Mouse (Mus musculus) layer of hippocampus, adult 11-12 months (tissue): ENCODE results near the gene Nol4l.

Experiments used
- DNase-seq: peaks from one replicate; pipeline ENCODE4 v3.0.0; 2022; ENCODE audit warnings: low spot score

The Nol4l gene

DNA sequence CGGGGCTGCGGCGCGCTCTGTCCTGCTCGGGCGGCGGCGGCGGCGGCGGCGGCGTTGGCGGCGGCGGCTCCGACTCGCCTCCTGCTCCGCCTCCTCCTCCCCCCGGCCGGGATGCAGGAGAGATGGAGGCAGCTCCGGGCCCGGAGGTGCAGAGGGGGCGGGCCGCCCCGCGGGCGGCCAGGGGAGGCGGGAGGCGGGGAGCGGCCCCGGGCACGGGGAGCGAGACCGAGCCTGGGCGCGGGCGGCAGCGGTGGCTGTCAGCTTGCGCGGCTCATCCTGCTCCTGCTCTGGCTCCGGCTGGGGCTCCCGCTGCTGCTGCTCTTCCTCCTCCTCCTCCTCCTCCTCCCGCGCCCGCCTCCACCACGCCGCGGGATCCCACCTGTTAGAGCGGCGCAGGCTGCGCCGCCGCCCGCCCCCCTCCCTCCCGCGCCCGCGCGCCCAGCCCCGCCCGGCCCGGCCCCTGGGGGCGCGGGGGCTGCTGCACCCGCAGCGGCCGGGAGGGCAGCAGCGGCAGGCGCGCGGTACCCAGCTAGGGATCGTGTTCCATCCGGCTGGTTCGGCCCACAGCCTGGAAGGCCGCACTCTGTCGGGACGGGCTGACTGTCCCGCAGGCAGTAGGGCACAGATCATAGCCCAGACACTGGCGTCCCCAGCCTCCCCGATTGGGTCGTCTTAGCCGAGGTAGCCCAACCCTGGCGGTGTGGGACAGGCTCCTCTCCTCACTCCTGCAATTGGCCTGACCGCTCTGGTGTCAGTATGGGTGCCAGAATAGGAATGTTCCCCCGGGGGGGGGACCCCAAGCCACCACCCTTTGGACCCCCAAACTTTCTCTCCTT lies at the start of gene Nol4l:
TSS of gene Nol4l (minus strand) at position 41 of the 836 bp plus-strand sequence.
- DNase-seq: no peak

DNA sequence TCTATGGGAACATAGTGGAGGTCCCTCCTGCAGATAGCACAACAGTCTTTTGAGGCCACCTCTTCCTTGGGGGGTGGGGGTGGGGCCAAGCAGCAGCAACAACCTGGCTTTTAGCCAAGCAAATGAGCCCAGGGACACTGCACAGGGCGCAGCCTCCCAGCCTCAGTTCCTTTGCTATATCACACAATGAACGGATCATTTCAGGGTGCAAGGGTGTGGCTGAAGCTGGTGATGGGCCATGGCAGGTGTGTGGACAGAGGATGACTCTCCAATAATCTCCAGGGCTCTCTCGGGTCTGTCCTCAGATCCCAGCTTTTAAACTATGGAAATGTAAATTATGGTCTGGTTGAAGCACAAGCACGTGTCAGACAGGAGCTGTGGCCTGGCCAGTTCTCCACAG lies 47.4 kb upstream of the Nol4l start:
- no peak for DNase-seq

DNA sequence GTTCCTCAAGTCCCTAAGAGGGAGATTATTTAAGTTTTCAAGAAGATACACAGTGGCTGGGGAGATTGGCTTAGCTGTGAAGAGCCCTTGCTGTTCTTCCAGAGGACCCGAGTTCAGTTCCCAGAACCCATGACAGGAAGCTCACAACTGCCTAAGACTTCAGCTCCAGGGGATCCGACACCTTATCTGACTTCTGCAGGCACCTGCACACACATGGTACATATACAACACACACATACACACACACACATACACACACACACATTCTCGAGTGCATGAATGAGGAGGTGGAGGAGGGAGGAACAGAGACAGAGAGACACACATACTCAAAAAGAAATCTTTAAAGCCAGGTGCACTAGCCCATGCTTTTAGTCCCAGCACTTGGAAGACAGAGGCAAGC lies 46.4 kb upstream of the Nol4l start:
- DNase-seq: no peak

DNA sequence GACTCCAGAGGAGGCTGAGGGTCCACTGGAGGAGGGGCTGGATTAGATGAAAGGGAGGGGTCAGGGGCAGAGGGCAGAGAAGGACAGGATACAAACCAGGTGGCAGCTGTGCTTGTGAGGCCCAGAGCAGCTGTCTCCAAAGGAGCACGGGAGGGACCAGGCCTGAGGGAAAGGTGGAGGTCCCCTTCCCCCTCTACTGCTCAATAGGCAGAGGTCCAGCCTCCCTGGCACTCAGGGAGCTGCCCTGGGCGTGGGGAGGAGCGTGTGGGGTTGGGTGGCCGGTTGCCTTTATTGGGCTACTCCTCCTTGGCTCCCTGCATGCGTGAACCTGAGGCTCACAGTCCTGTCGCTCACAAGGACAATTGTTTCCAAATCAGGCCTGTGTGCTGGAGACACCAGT lies 45.8 kb upstream of the Nol4l start:
- no peak for DNase-seq

DNA sequence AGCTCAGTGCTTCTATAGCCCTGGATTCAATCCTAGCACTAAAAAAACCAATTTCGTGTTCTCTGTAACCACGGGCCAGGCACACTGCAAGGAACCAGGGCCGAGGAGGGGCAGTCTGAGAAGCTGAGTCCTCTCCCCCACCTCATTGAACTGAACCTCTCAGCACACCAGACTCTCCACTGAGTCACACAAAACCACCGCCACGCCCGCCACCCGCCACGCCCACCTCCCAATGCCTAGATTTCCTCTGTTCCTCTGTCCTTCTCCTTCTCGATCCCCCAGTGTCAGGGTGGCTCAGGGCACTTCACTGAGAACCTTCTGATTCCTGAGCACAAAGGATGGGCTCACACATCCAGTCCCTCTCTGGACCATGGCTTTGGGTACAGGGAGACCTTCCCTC lies 43.3 kb upstream of the Nol4l start:
- no peak for DNase-seq

DNA sequence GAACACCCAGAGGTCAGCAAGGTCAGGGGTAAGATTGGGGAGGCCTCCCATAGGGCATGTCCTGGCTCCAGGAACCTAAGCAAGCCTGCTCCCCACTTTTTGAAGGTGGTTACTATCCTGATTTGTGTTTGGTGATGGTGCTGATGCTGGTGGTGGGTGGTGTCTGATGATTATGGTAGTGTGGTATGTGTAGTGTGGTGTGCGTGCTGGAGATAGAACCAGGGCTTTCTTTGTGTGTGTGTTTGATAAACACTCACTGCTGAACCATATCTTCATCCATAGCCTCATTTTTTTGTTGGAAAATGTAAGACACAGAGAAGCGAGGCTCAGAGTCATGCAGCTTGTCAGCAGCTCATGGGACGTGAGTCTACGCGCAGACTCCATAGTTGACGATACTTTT lies 38.8 kb upstream of the Nol4l start:
- DNase-seq: no peak

DNA sequence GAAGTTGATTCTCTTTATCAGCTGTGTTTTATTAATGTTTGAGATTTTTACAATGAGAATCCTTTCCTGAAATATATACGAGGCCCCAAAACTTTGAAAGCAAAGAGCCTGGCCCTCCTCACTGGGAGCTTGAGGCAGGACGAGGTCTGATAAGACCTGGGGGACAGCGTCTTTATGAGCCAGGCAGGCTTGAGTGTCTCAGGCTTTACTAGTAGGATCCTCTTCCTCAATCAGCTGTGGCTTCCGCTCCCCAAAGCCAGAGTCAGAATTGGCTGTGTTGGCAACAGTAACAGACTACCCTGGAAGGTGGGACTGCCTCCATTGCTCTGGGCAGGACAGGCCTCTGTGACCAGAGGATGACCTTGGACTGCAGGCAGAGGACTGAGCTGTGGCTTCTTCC lies 38.2 kb upstream of the Nol4l start:
- DNase-seq: no peak

DNA sequence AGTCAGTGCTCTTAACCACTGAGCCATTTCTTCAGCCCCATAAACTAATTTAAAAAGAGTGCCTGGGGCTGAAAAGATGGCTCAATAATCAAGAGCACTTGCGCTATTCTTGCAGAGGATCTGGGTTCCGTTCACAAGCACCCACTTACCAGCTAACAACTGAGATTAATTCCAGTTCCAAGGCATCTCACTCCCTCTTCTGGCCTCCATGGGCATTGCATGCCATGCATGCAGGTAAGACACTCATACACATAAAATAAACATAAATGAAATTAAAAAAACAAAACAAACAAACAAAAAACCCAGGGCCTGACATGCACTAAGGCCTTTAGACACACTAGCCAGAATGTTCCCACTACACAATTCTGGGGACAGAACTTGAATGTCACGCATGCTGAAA lies 34.6 kb upstream of the Nol4l start:
- no peak for DNase-seq

DNA sequence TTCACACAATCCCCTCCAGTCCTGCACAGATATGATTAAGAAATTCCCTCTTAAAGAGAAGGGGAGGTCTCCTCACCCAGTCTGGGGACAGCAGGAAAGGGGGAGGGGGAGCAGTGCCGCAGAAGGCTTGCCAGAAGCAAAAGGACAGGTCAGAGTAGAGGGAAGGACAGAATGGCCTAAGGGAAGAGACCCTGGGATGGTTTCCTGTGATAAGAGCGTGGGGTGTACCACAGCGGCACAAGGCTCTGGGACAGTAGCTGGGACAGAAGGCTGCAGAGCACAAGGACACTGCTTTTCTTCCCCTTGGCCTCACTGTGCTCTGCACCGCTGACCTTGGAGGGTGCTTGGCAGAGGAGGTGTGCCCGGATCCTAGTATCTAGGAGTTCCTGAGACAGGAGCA lies 31.8 kb upstream of the Nol4l start:
- no peak for DNase-seq

DNA sequence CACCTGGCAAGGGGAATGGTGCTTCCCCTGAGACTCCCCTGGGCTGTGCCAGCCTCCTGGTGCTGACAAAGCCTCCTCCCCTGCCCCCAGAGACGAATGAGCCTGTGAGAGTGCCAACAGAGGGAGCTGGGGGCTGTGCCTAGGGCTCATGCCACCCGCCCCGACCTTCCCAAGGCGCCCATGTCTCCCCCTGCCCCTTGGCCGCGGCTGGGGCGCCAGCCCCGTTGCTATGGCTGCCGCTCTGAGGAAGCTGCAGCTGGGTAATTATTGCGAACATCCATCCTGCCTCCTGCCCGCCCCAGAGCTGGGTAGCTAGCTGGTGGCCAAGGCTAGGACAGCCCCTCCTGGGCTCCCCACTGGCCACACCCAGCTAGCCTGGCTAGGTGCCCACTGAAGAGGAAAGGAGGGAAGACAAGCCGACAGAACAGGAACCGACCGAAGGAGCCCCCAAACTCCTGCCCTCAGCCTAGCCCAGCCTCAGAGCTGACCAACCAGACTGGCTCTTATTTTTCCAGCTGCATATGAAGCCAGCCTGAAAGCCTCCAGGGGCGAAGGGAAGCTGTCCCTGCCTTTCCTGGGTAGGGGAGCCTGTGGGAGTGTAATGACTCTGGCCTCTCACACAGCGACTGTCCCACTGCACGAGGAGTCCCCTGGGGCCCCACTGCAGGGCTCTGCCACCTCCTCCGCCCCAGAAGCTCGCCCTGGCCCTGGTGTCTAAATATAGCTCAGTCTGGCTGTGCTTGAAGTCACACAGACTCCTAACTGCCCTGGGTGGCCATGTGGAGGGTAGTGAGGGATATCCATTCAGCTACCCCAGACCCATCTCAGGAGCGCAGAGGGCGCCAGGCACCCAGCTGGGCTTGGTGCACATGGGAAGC lies 31.1 kb upstream of the Nol4l start:
- peak; percentile 40 for DNase-seq

DNA sequence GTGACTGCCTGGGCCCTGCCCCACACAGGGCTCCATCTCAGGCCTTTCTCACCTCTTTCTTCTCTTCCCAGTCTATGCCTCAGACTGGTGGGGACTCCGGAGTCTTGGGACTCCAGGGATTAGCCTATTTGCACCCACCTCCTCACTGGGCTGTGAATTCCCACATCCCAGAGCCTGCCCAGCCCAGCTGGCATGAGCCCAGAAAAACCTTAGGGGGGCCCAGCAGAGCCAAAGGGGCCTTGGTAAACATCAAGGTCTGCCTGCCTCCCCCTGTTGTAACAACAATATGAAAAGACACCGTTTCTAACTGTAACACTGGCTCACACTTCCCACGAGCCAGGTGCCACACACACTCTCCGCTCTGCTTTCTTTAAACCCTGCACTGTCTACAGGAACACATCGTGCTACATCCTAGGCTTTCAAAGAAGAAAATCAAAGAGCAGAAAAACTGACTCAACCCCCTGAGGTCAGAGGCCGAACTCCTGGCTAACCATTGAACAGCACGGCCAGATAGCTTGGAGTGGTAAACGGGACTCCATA lies 29.9 kb upstream of the Nol4l start:
- no peak for DNase-seq

DNA sequence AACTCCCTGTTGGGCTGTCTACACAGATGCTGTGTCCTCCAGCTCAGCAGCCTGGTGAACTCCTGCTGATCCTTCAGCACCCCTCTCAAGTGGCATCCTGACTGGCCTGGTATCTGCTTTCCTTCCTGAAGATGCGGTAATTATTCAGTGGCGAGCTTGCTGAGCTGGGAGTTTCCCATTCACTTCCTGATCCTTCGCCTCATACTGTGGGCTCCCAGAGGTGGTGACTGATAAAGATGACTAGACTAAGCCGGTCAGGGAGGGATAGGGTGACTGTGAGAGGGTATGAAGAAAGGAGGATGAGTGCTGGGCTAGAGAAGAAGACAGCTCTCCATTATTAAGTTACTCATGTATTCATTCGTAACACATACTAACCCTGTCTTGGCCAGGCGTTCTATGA lies 28.7 kb upstream of the Nol4l start:
- DNase-seq: no peak

DNA sequence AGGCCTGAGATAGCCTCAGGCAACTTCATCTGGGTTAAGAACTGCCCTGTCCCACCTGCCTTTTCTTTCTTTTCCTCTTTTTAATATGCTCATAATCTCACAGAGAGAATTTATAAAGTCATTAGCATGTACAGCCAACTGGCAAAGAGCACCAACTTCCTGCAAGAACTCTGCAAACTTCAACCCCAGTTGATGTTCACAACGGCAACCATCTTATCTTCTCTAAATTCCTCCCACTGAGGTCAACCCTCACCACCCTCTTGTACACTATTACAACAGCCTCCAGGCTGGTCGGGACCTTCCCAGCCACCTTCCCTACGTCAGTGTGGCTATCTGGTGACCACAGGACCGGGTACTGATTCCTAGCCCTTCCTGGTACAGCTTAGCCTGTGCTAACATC lies 27.5 kb upstream of the Nol4l start:
- no peak for DNase-seq

DNA sequence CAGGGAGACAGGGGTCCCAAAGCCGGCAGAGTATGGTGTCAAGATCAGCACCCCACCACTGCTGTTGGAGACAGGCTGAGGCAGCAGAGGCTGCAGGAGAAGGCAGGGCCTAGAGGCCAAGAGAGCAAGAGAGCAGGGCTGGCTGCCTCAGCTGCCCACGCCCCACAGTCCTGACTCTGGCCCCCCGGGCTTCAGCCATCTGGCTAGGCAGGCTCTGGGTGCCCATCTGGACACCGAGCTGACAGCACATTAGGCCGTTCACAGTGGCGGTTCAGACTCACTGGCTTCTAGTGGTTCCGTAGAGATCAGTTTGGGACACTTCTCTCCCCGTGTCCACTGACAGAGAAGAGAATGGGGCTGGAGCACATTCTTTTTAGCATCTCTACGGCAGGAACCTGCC lies 26.4 kb upstream of the Nol4l start:
- no peak for DNase-seq

DNA sequence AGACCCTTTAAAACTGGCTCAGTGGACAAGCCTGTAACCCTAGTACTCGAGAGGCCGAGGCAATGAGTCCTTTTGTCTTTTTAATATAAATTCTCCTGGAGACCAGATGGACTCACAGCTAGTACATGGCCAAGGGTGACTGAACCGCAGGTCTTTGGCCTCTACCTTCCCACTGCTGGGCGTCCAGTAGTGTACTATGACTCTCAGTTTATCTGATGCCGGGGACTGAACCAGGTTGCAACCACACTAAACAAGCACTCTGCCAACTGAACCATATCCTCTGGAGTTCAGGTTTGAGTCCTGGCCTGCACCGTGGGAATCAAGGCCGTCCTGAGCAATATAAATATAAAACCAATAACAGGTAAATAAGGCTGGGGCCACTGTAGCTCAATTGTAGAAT lies 24.8 kb upstream of the Nol4l start:
- DNase-seq: no peak

DNA sequence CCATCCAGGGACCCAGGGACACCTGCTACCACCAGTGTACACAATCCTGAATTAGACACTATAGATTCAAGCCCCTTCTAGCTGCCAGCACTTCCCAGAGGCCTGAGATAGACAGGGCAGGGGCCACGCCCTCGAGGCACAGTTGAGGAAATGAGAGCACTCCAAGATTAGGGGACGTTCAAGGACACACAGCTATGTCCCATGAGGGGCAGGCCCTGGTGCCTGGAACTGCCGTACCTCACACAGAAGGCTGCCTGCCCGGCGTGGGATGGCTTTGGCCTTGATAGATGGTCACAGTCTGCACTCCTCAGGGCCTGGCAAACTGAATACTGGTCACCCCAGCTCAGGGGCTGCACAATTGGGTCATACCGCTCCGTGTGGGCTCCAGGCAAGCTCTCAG lies 19.7 kb upstream of the Nol4l start:
- DNase-seq: no peak

DNA sequence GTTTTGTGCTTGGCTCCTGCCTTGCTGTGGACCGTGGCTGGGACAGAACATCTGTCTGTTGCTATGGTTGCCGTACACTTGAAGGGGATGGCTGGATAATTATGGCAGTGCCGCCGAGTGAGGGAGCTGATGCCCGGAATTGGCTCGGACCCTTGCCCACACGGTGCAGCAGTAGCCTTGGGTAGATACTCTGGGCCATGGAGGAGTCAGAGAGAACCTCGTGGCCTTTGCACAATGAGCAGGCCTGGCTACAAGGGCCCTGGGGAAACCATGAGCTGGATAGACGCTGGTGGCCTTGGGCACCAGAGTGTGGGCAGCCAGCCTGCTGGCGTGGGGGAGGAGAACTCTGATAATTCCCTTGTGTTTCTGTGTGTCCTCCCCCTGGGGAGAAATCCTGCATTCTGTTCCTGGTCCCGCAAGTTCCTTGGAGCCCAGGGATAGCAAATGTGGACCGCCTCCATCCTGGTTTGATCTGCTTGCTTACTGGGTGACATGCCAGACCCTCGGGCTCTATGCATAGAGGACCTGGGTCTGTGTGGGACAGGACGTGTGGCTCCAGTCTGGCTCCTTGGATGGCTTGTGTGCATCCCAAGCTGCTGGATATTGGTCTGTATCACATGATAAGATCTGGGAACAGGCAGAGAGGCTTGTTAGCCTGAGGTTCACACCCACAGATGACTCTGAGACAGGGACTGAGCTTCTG lies 18.6 kb upstream of the Nol4l start:
- DNase-seq: no peak

DNA sequence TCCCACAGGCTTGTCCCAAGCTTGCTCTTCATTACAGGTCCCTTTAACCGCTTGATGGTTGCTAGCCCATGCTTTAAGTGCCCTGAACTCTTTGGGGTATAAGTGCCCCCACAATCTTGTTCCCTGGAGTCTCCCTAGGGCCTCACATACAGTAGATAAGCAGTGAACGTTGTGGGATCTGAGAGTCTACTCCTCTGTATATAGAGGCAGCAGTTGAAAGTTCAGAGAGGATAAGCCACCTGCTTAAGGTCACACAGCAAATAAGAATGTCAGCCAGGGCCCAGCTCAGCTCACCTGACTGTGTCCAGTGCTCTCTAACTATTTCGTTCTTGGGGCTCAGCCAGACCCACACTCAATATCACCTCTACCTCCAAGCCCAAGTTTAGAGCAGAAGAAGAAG lies 17.9 kb upstream of the Nol4l start:
- DNase-seq: no peak

DNA sequence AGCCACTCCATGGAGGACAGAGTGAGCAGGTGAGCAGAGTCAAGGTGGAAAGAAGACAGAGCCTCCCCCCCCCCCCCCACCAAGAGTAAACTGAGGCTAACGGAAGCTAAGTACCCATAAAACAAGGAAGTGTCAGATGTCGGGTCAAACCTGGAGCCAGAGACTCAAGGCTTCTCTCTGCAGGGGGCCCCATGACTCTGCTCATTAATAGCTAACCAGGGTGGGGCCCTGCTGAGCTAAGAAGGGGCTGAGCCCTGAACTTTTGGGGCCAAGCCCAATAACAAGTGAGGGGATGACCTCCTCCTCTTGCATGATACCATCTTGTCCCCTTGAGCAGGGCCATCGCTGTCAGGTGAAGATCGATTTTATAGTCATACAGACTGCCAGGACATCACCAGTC lies 17.2 kb upstream of the Nol4l start:
- no peak for DNase-seq

DNA sequence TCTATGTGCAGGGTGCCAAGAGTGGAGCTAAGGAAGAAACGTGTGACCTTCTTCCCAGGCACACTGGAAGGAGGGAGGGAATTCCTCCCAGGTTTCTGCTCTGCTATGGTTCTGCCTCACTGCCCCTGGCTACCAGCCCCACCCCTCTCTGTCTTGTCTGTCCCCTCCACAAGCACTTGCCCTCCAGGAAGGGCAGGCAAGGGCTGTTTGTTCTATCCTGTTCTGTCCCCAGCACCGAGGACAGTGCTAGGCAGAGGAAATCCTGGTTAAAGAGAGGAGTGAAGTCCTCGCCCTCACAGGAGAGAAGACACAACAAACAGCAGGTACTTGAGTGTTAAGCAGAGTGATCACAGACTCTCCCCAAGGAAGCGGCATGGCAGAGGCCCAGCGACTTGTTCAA lies 16.7 kb upstream of the Nol4l start:
- DNase-seq: no peak

DNA sequence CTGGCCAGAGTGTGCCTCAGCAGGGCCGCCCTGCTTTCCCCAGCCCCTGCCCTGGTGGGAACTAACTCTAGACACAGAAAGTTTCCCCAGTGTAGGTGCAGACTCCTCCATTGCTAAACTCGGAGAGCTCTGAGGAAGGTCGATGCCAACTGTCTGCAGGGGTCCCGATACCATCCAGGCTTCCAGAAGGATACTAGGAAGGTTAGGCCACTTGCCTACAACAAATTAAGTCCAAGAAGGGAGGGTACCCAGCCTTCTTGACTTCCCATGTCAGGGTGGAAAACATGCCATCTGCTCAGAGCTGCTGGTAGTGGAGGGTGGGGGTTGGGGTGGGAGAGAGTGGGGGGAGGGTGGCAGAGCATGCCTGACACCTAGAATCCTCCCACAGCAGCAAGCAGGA lies 15.0 kb upstream of the Nol4l start:
- DNase-seq: no peak

DNA sequence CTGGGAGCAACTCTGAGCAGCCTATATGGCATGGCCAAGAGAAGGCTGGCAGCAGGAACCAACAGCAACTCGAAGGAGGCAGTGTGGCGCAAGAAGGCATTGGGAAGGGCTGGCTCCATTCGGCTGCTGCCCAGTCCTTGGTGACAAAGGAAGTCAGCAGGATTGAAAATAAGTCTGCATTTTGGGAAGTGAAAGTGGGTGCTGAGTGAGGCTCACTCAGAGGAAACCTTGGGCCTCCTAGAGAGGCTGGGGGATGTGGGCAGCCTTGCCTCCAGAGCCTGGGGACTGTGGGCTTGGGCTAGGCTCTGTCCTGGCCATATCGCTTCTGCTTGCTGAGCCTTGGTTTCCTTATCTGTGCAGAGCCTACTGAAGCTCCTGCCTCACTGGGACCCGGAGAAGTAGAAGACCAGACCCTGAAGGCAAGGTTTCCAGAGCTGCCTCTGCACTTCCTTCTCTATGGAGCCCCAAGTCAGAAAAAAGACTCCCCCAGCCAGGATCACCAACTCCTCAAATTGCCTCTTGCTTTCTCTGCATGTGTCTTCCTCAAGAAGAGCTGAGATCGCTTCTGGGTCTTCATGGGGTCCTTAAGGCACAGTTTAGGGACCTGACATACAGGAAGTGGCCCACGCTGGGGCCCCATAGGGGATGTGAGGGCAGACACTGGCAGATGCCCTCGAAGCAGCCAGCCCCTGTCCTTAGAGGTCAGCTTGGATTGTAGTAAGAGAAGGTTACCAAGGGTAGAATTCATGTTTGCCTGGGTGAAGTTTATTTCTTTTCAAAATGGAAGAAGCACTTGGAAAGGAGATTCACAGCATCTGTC lies 14.3 kb upstream of the Nol4l start:
- DNase-seq: peak; percentile 59
